Mouse (Mus musculus) spleen, adult 2 months (tissue): Measurements from ENCODE around the gene Olfr523. TPM values are rescaled to one million over a fixed set of nuclear protein-coding genes. Genes with fewer than 3 reads are reported as not detected.
A peak's percentile ranks its signal among the peaks of the same experiment; 100 is the strongest.

Source experiments
- DNase-seq, 2 experiments: peaks; one replicate each; pipeline versions ENCODE4 v3.0.0 to v3.0.0-alpha.2; 2012 to 2021; ENCODE audit warnings: low spot score in 2 of 2, low read depth in 1 of 2
- H3K27ac ChIP-seq: fragments of 200-500 bp; 2 replicates; pipeline ENCODE4 v1.5.1; 2012; ENCODE audit warnings: low read length, inconsistent platforms; ENCODE audit not compliant: insufficient read depth
- H3K27me3 ChIP-seq: fragments of 200-500 bp; 2 replicates; pipeline ENCODE4 v1.6.1; 2012; ENCODE audit warnings: mild to moderate bottlenecking, moderate library complexity, low read length, inconsistent platforms; ENCODE audit not compliant: control insufficient read depth, insufficient read depth
- H3K36me3 ChIP-seq: fragments of 200-500 bp; 2 replicates; pipeline ENCODE4 v1.6.1; 2012; ENCODE audit warnings: mild to moderate bottlenecking, low read length, inconsistent platforms; ENCODE audit not compliant: control insufficient read depth, insufficient read depth
- H3K4me1 ChIP-seq: fragments of 200-500 bp; 2 replicates; pipeline ENCODE4 v1.6.1; 2011; ENCODE audit warnings: inconsistent platforms; ENCODE audit not compliant: control insufficient read depth, insufficient read depth, insufficient read length
- H3K4me3 ChIP-seq: fragments of 200-500 bp; 2 replicates; pipeline ENCODE4 v1.5.1; 2011; ENCODE audit warnings: mild to moderate bottlenecking, inconsistent platforms; ENCODE audit not compliant: insufficient read depth, insufficient read length; ENCODE audit errors: extremely low read depth
- CTCF ChIP-seq: fragments of 200-500 bp; IDR thresholded peaks from 2 replicates; pipeline ENCODE4 v1.5.1; 2011; ENCODE audit warnings: mild to moderate bottlenecking, inconsistent platforms; ENCODE audit not compliant: insufficient read depth, insufficient read length, insufficient replicate concordance; ENCODE audit errors: extremely low read depth
- POLR2A ChIP-seq: fragments of 200-500 bp; IDR thresholded peaks from 2 replicates; pipeline ENCODE4 v1.6.1; 2011; ENCODE audit warnings: low read depth, low read length, inconsistent platforms
- WGBS: fragments of 180-500 bp; shearing (Covaris S2); methylation state at CpG from one replicate; pipeline ENCODE4 v1.1.7; 2018; 5-methylcytosine and 5-hydroxymethylcytosine counted together
- polyA plus RNA-seq: library from polyadenylated mRNA; depleted of rRNA; stranded (reverse); fragments of >200 nt; gene quantifications from 2 replicates; pipeline ENCODE4 v1.2.3, GENCODE M21; 2012

Olfr523 gene
- polyA plus RNA-seq, 1 experiment = 0.12 TPM

DNA sequence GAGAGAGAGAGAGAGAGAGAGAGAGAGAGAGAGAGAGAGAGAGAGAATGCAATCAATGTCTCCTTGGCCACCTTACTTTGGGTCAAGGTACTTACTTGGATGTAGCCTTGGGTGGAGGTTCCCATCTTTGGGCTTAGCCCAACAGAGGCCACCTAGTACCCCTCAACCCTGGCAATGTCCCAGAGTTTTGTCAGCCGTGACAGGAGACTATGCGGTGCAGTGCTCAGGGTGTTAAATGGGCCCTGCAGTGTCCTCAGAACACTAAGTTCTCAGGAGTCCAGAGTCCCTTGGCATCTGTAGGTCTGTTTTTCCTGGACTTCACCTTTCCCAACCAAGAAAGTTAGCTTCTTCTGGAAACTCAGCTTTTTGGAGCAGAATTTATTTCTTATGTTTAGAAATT, 6.2 kb downstream of the Olfr523 start:
- DNase-seq = no peak
- no peaks in the 10 kb centered on the region for H3K36me3 ChIP-seq
- TF ChIP-seq POLR2A = no peak
- no peak for TF ChIP-seq CTCF
- no peaks in the 10 kb centered on the region for H3K4me1 ChIP-seq
- H3K4me3 ChIP-seq = no peak overlapping the region
- 91% methylated on average over 2 of the region's 2 CpGs for WGBS
- no peak overlapping the region for H3K27ac ChIP-seq
- no peaks in the 10 kb centered on the region for H3K27me3 ChIP-seq

GRCm38 (mm10) chr7:140180692-140181091, 7.7 kb downstream of the Olfr523 start:
- WGBS = 56% methylated on average over 2 of the region's 2 CpGs
- no peaks in the 10 kb centered on the region for H3K4me1 ChIP-seq
- H3K4me3 ChIP-seq = no peak overlapping the region
- no peaks in the 10 kb centered on the region for H3K27me3 ChIP-seq
- TF ChIP-seq POLR2A (no peak), CTCF (no peak)
- no peak overlapping the region for H3K27ac ChIP-seq
- H3K36me3 ChIP-seq = no peaks in the 10 kb centered on the region
- DNase-seq = no peak

- no peak for DNase-seq
- WGBS = 86% methylated on average over 4 of the region's 4 CpGs
- H3K4me1 ChIP-seq = no peaks in the 10 kb centered on the region
- H3K4me3 ChIP-seq = no peak overlapping the region
- H3K27me3 ChIP-seq = no peaks in the 10 kb centered on the region
- H3K36me3 ChIP-seq = no peaks in the 10 kb centered on the region
- TF ChIP-seq POLR2A (no peak), CTCF (no peak)
- no peak overlapping the region for H3K27ac ChIP-seq
These were observed 11.2 kb downstream of the Olfr523 start for GRCm38 (mm10) chr7:140184206-140184605.

DNA sequence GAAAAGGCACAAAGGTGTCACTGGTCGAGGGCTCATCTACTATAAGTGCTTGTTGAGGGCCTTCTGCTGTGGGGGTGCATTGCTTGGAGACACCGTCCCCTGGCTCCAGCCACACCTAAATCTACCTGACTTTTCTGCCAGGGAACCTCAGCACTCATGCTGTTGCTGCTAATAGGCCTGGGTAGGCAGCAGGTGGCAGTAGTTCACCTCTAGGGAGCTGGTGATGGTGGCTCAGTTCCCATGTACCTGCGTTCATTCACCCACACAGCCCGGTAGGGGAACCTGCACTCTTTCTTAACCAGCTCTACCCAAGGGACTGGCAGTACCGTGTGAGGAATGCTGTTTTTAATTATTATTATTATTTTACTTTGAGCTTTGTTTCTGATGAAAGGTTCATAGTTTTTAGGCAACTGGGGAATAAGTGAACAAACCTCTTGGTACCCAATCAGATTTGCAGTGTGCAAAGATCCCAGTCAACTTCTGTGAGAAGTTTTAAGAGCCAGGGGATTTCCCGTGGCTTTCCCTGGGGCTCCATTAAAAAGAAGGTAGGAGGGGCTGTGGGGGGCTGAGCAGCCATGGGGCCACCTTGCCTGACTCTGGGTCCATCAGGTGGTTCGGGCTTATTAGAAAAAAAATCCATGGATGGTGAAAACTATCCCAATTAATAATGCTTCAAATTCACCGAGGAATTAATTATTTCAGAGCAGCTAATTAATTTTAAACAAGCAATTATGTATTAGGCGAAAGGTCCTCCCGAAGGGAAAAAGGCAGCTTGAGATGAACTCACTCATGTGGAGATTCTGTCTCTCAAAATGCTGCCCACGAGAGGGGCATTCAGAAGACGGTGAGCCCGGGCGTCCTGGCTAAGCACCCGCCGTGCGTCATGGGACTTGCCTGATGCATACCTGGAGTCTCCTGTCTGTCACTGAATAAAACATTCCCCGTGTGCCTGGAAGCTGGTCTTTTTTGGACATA, 13.9 kb downstream of the Olfr523 start:
- no peaks in the 10 kb centered on the region for H3K27me3 ChIP-seq
- peak; percentile 21 to 30 for DNase-seq
- H3K4me3 ChIP-seq = no peak overlapping the region
- H3K4me1 ChIP-seq = no peaks in the 10 kb centered on the region
- 67% methylated on average over 18 of the region's 18 CpGs for WGBS
- no peak overlapping the region for H3K27ac ChIP-seq
- no peaks in the 10 kb centered on the region for H3K36me3 ChIP-seq
- TF ChIP-seq CTCF (peak; percentile 37; the same call in 1 of the 2 replicates), POLR2A (no peak)

DNA sequence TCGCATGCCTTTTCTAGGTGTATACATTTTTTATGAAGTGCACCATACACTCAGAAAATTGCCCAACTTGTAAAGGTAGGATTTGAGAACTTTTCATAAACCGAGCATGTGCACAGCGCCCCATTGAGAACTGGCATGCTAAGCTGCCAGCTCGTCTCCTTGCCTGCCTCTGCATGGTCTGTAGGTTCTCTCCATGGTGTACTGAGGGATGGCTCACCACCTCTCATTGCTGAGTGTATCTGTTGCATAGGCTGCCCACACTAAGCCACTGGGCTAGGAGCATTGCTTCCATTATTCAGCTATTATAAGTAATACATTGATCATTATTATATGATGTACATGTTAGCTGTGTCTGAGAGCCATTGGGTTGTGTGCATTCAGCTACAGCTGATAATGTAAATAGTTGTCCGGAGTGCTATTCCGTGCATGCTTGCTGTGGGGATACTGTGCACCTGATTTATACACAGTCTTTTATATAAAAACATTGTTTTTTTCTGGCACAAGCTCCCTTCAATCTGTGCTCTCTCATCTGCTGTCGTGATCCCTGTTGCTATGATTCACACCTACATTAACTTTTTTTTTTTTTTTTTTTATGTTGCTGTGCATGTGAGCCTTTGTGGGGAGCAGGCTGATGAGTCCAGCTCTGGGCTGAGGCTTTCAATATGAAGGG, 14.8 kb downstream of the Olfr523 start:
- 80% methylated on average over 7 of the region's 7 CpGs for WGBS
- Histone ChIP-seq H3K4me3 (no peak overlapping the region), H3K27me3 (no peaks in the 10 kb centered on the region), H3K4me1 (no peaks in the 10 kb centered on the region), H3K36me3 (no peaks in the 10 kb centered on the region), H3K27ac (no peak overlapping the region)
- DNase-seq = no peak
- no peak for TF ChIP-seq POLR2A
- no peak for TF ChIP-seq CTCF

- TF ChIP-seq CTCF (no peak), POLR2A (no peak)
- Histone ChIP-seq H3K27ac (no peak overlapping the region), H3K4me1 (no peaks in the 10 kb centered on the region), H3K36me3 (no peaks in the 10 kb centered on the region), H3K4me3 (no peak overlapping the region), H3K27me3 (no peaks in the 10 kb centered on the region)
- 56% methylated on average over 4 of the region's 4 CpGs for WGBS
- no peak for DNase-seq
These were observed 15.6 kb downstream of the Olfr523 start for GRCm38 (mm10) chr7:140188391-140189328.
